Mouse (Mus musculus) ES-Bruce4 (cell line): ENCODE results near the gene Nrxn1.

ENCODE experiments used
- CTCF ChIP-seq: IDR thresholded peaks from one replicate; pipeline ENCODE4 v1.8.1; 2011; ENCODE audit warnings: low read depth, low read length
- EP300 ChIP-seq: IDR thresholded peaks from 2 replicates; pipeline ENCODE4 v1.6.1; 2011; ENCODE audit warnings: low read depth, low read length; ENCODE audit not compliant: insufficient read depth
- POLR2A ChIP-seq: IDR thresholded peaks from one replicate; pipeline ENCODE4 v1.8.1; 2011; ENCODE audit warnings: low read length; ENCODE audit not compliant: insufficient read depth

GRCm38 (mm10) chr17:90130836-90131235 lies 962.0 kb downstream of the Nrxn1 start:
- no peak for TF ChIP-seq CTCF
- TF ChIP-seq EP300, result no peak
- no peak for TF ChIP-seq POLR2A
